Mouse (Mus musculus): ENCODE data around the gene Pltp. TPM values are rescaled to one million over a fixed set of nuclear protein-coding genes. Genes with fewer than 3 reads are reported as not detected.
"Not testable (repeated sequence)": the region's sequence is repeated elsewhere in the genome, so short reads cannot be mapped to it uniquely, and the experiment has no call there.

The Pltp gene
- polyA plus RNA-seq, 1 experiment, result 18.0 TPM

GRCm38 (mm10) chr2:164879228-164879567 is 21.7 kb upstream of the Pltp start, which contains the start of gene Pcif1:
Gene Pcif1 (plus strand): TSS chr2:164879304.
- no peaks in the 10 kb centered on the region for H3K27me3 ChIP-seq (ENCODE audit: control insufficient read depth, insufficient read depth, low read length)
- peak within 1 kb of the TSS; percentile 100 for H3K27ac ChIP-seq (ENCODE audit: control insufficient read depth, insufficient read depth, low read depth, low read length)
- no peak for TF ChIP-seq CTCF (IDR thresholded peaks at IDR 0.05; ENCODE audit: control insufficient read depth, insufficient read depth, insufficient replicate concordance, low read depth, low read length)
- TF ChIP-seq POLR2A (IDR thresholded peaks at IDR 0.05; ENCODE audit: control insufficient read depth, low read depth, low read length), result peak; percentile 90
- H3K36me3 ChIP-seq (ENCODE audit: control insufficient read depth, insufficient read depth, low read length), result peaks cover under 1% of the 10 kb centered on the region; the same call in 1 of the 2 replicates
- H3K4me1 ChIP-seq (ENCODE audit: control insufficient read depth, insufficient read depth, low read length), result peaks cover 14% of the 10 kb centered on the region
- H3K4me3 ChIP-seq (ENCODE audit: control insufficient read depth, low read depth, low read length), result peak within 1 kb of the TSS; percentile 97

GRCm38 (mm10) chr2:164878509-164879227 is 21.2 kb upstream of the Pltp start:
- peak overlapping the region; percentile 90 for H3K27ac ChIP-seq (ENCODE audit: control insufficient read depth, insufficient read depth, low read depth, low read length)
- H3K27me3 ChIP-seq (ENCODE audit: control insufficient read depth, insufficient read depth, low read length), result no peaks in the 10 kb centered on the region
- TF ChIP-seq POLR2A (IDR thresholded peaks at IDR 0.05; ENCODE audit: control insufficient read depth, low read depth, low read length) (no peak; the same call in 1 of the 2 replicates), CTCF (IDR thresholded peaks at IDR 0.05; ENCODE audit: control insufficient read depth, insufficient read depth, insufficient replicate concordance, low read depth, low read length) (no peak)
- peak overlapping the region; percentile 97 for H3K4me3 ChIP-seq (ENCODE audit: control insufficient read depth, low read depth, low read length)
- H3K36me3 ChIP-seq (ENCODE audit: control insufficient read depth, insufficient read depth, low read length), result no peaks in the 10 kb centered on the region
- peaks cover 14% of the 10 kb centered on the region for H3K4me1 ChIP-seq (ENCODE audit: control insufficient read depth, insufficient read depth, low read length)

- not testable (repeated sequence) for H3K36me3 ChIP-seq (ENCODE audit: control insufficient read depth, insufficient read depth, low read length); H3K27ac ChIP-seq (ENCODE audit: control insufficient read depth, insufficient read depth, low read depth, low read length); H3K4me3 ChIP-seq (ENCODE audit: control insufficient read depth, low read depth, low read length); H3K27me3 ChIP-seq (ENCODE audit: control insufficient read depth, insufficient read depth, low read length)
- H3K4me1 ChIP-seq (ENCODE audit: control insufficient read depth, insufficient read depth, low read length), result peaks cover 14% of the 10 kb centered on the region
Measured at GRCm38 (mm10) chr2:164877376-164878215, 20.1 kb upstream of the Pltp start.

- H3K4me3 ChIP-seq (ENCODE audit: control insufficient read depth, low read depth, low read length); H3K27me3 ChIP-seq (ENCODE audit: control insufficient read depth, insufficient read depth, low read length); H3K27ac ChIP-seq (ENCODE audit: control insufficient read depth, insufficient read depth, low read depth, low read length); H3K36me3 ChIP-seq (ENCODE audit: control insufficient read depth, insufficient read depth, low read length): not testable (repeated sequence)
- peaks cover 13% of the 10 kb centered on the region for H3K4me1 ChIP-seq (ENCODE audit: control insufficient read depth, insufficient read depth, low read length)
Measured at GRCm38 (mm10) chr2:164875648-164876047, 18.1 kb upstream of the Pltp start.

DNA sequence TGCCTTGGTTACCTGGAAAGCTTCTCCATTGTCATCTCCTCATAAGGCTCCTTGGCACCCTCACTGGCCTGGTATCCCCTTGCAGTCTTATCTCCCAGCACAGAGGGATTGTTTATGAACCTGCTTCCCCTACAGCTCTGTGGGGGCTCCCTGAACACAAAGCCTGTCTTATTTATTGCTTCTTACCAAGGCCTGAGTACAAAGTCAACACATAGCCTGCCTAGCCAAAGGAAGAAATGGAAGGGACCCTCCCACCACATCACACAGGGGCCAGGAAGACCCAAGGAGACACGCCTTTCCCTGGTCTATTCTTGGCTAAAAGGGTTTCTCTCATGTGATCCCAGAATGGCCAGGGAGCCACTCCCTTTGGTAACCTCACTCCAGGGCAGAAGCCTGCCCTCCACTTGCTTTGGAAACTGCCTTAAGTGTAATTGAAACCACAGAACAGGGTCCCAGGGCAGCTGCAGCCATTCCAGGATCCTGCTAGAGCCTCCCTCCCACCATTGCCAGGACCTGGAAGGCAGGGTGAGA is 16.8 kb upstream of the Pltp start:
- Histone ChIP-seq H3K27me3 (ENCODE audit: control insufficient read depth, insufficient read depth, low read length) (no peaks in the 10 kb centered on the region), H3K4me1 (ENCODE audit: control insufficient read depth, insufficient read depth, low read length) (peaks cover 7% of the 10 kb centered on the region), H3K36me3 (ENCODE audit: control insufficient read depth, insufficient read depth, low read length) (no peaks in the 10 kb centered on the region), H3K4me3 (ENCODE audit: control insufficient read depth, low read depth, low read length) (no peak overlapping the region), H3K27ac (ENCODE audit: control insufficient read depth, insufficient read depth, low read depth, low read length) (no peak overlapping the region; the same call in 1 of the 2 replicates)
- TF ChIP-seq POLR2A (IDR thresholded peaks at IDR 0.05; ENCODE audit: control insufficient read depth, low read depth, low read length) (no peak), CTCF (IDR thresholded peaks at IDR 0.05; ENCODE audit: control insufficient read depth, insufficient read depth, insufficient replicate concordance, low read depth, low read length) (no peak)

- no peak overlapping the region for H3K4me3 ChIP-seq (ENCODE audit: control insufficient read depth, low read depth, low read length)
- TF ChIP-seq POLR2A (IDR thresholded peaks at IDR 0.05; ENCODE audit: control insufficient read depth, low read depth, low read length), result no peak
- TF ChIP-seq CTCF (IDR thresholded peaks at IDR 0.05; ENCODE audit: control insufficient read depth, insufficient read depth, insufficient replicate concordance, low read depth, low read length), result no peak
- H3K27ac ChIP-seq (ENCODE audit: control insufficient read depth, insufficient read depth, low read depth, low read length), result no peak overlapping the region
Measured at GRCm38 (mm10) chr2:164873621-164874020, 16.1 kb upstream of the Pltp start.

GRCm38 (mm10) chr2:164871602-164872303 is 14.2 kb upstream of the Pltp start:
- TF ChIP-seq CTCF (IDR thresholded peaks at IDR 0.05; ENCODE audit: control insufficient read depth, insufficient read depth, insufficient replicate concordance, low read depth, low read length), result 0 out of 2 replicates have a peak, but pooled peaks have one; percentile 18
- no peak for TF ChIP-seq POLR2A (IDR thresholded peaks at IDR 0.05; ENCODE audit: control insufficient read depth, low read depth, low read length)
- peaks cover 10% of the 10 kb centered on the region for H3K4me1 ChIP-seq (ENCODE audit: control insufficient read depth, insufficient read depth, low read length)
- H3K36me3 ChIP-seq (ENCODE audit: control insufficient read depth, insufficient read depth, low read length), result no peaks in the 10 kb centered on the region
- H3K4me3 ChIP-seq (ENCODE audit: control insufficient read depth, low read depth, low read length), result no peak overlapping the region
- H3K27me3 ChIP-seq (ENCODE audit: control insufficient read depth, insufficient read depth, low read length), result no peaks in the 10 kb centered on the region
- no peak overlapping the region for H3K27ac ChIP-seq (ENCODE audit: control insufficient read depth, insufficient read depth, low read depth, low read length)

More at GRCm38 (mm10) chr2:164873621-164874020, 16.1 kb upstream of the Pltp start:
- H3K36me3 ChIP-seq (ENCODE audit: control insufficient read depth, insufficient read depth, low read length), result no peaks in the 10 kb centered on the region
- H3K4me1 ChIP-seq (ENCODE audit: control insufficient read depth, insufficient read depth, low read length), result peaks cover 5% of the 10 kb centered on the region
- no peaks in the 10 kb centered on the region for H3K27me3 ChIP-seq (ENCODE audit: control insufficient read depth, insufficient read depth, low read length)
